Mouse (Mus musculus): ENCODE measurements around the gene Fbn1.

DNA sequence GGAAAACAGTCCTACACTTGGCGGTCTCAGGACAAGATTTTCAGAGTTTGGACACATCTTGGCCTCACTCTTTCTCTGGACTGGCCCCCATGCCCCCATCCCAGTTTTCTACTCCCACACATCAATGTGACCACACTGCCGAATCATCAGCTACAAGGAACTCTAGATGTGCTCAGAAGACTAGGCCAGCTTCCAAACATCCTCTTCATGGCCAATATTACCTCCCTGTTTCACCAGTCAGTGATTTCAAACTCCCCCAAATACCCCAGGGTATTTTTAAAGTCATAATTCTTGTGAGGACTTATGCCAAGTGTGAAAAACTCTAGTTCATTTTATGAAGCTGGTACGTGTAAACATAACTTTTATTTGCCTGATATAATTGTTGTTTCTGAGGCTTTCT, 37.2 kb upstream of the Fbn1 start:
- no peak for TF ChIP-seq CTCF (IDR thresholded peaks at IDR 0.05)
- no peak for TF ChIP-seq EP300 (IDR thresholded peaks at IDR 0.05; ENCODE audit: insufficient read depth, low read depth, low read length)
- TF ChIP-seq POLR2A (IDR thresholded peaks at IDR 0.05; ENCODE audit: insufficient read depth, low read depth, low read length) = no peak

All from heart, adult 2 months (tissue).